In the genomic region with DNA sequence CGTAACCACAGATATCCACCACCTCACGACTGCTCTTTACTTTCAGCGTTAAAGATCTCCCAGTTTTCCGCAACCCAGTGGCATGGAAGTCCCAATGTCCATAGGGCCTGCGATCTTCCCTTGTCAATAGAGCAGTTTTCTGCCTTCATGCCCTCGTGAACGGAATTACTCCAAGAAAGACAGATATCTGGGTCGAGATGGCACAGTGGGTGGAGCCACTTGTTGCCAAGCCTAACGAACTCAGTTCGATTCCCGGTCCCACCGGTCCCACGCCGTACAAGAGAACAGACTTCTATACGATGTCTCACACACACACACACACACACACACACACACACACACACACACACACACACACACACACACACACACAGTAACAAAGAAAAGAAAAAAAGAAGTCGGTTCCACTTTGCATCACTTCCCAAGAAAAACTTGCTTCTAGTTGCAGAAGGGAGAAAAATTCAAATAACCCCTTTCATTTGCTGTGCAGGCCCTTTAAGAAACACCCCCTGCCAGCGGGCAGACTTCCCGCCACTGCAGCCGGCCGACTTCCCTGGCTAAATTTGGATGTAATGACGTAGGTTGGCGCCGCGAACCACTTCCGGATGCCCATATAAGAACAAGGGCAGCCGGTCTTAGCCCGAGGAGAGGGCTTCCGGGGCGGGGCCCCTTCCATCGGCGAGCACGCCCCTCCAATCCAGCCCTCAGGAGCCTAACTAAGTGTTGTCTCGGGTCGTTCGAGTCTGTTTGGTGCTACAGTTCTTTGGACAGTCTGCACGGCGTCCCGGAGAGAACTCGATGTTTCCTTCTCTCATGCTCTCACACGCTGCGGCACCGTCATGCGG, we compare ENCODE assay signal across 8 mouse cellular contexts. TPM values are rescaled to one million over a fixed set of nuclear protein-coding genes. Genes with fewer than 3 reads are reported as not detected.
DNase-seq lines count a peak whose midpoint lies in the region; ATAC-seq and TF ChIP-seq lines count a peak whose summit lies in the region.

No protein-coding gene starts in this region.

- intact Hi-C loops in left cerebral cortex, postnatal 10 days (cut with DNase I) = no loop called here

- peak; percentile 13 for ATAC-seq in activated CD4-positive, CD25-positive, alpha-beta regulatory T cell, adult 4 months
- peak; percentile 16 for ATAC-seq in inflammation-experienced regulatory T-cells, adult 6 months
- peak; percentile 60 for ATAC-seq in megakaryocyte-erythroid progenitor cell, adult 5-6 weeks (replicated peaks; ENCODE audit: low FRiP score, low TSS enrichment, poor library complexity, severe bottlenecking)

- no peak for TF ChIP-seq CTCF in cortical plate, adult 2 months (IDR thresholded peaks at IDR 0.05; ENCODE audit: extremely low read depth, insufficient read depth, low read length)

- DNase-seq in gastrocnemius, adult 8-10 months (ENCODE audit: low spot score in 2 of 2) = peak; percentile 98 to 99
- DNase-seq in left cerebral cortex, postnatal 10 days (ENCODE audit: extremely low spot score in 1 of 2, low spot score in 2 of 2) = peak; percentile 96 to 97
- peak; percentile 97 for DNase-seq in right cerebral cortex, postnatal 25 days
- DNase-seq in urinary bladder, postnatal 4 days (ENCODE audit: low spot score in 2 of 2) = peak; percentile 97

- peak overlapping the region; percentile 68 for H3K4me3 ChIP-seq in cortical plate, adult 2 months (ENCODE audit: insufficient read depth, low read length)

- TF ChIP-seq POLR2A in cortical plate, adult 2 months (IDR thresholded peaks at IDR 0.05; ENCODE audit: extremely low read depth, insufficient read depth, low read length) = peak; percentile 66

- peak overlapping the region; percentile 33 for H3K27ac ChIP-seq in cortical plate, adult 2 months (ENCODE audit: insufficient read depth, low read length)

- H3K4me1 ChIP-seq in cortical plate, adult 2 months (ENCODE audit: control insufficient read depth, insufficient read depth, low read length) = 0 out of 2 replicates have a peak, but pooled peaks cover 2% of the 10 kb centered on the region

RNA-seq across cellular contexts. Expression of gene Ier2, which starts 1.1 kb away (rescaled TPM):
- polyA plus RNA-seq in activated CD4-positive, CD25-positive, alpha-beta regulatory T cell, adult 4 months (2017; shearing (Covaris generic)) = 10 to 100 TPM; 54.7 to 56.1 TPM
- polyA plus RNA-seq in cortical plate, adult 2 months (2012; rRNA removed) = 9.6 and 13.4 TPM in 2 replicates
- 1 to 10 TPM; 4.3 to 5.1 (median 4.5) TPM for total RNA-seq in gastrocnemius, adult 8-10 months (2022)
- polyA plus RNA-seq in inflammation-experienced regulatory T-cells, adult 6 months (2017; shearing (Covaris generic)) = 10 to 100 TPM; 42.4 to 46.3 (median 45.8) TPM
- 10 to 100 TPM; 10.9 to 12.3 TPM for total RNA-seq in left cerebral cortex, postnatal 10 days (2021)
- 23.2 and 27.2 TPM in 2 replicates for total RNA-seq in megakaryocyte-erythroid progenitor cell, adult 5-6 weeks (2014; fragmentation: Nextera tagmentation)
- total RNA-seq in megakaryocyte-erythroid progenitor cell, adult 5-6 weeks (2017) = 47.1 and 60.7 TPM in 2 replicates

RNA-seq across cellular contexts. Expression of gene Trmt1, which starts 22.4 kb away (rescaled TPM):
- 10 to 100 TPM; 32.6 to 49.8 TPM for polyA plus RNA-seq in activated CD4-positive, CD25-positive, alpha-beta regulatory T cell, adult 4 months (2017; shearing (Covaris generic))
- polyA plus RNA-seq in cortical plate, adult 2 months (2012; rRNA removed) = 145 and 185 TPM in 2 replicates
- total RNA-seq in gastrocnemius, adult 8-10 months (2022) = 10 to 100 TPM; 44.9 to 73.7 (median 53.5) TPM
- polyA plus RNA-seq in inflammation-experienced regulatory T-cells, adult 6 months (2017; shearing (Covaris generic)) = 10 to 100 TPM; 28.0 to 61.1 (median 55.5) TPM
- total RNA-seq in left cerebral cortex, postnatal 10 days (2021) = 100 to 1,000 TPM; 103 to 106 TPM
- total RNA-seq in megakaryocyte-erythroid progenitor cell, adult 5-6 weeks (2014; fragmentation: Nextera tagmentation) = 170 and 181 TPM in 2 replicates
- total RNA-seq in megakaryocyte-erythroid progenitor cell, adult 5-6 weeks (2017) = 94.9 and 126 TPM in 2 replicates

RNA-seq across cellular contexts. Expression of gene Nacc1, which starts 24.0 kb away (rescaled TPM):
- 10 to 100 TPM in 1 of 2 experiments, 1 to 10 TPM in 1; 9.4 to 12.5 TPM for polyA plus RNA-seq in activated CD4-positive, CD25-positive, alpha-beta regulatory T cell, adult 4 months (2017; shearing (Covaris generic))
- polyA plus RNA-seq in cortical plate, adult 2 months (2012; rRNA removed) = 86.5 and 86.7 TPM in 2 replicates
- total RNA-seq in gastrocnemius, adult 8-10 months (2022) = 10 to 100 TPM; 17.6 to 26.4 (median 20.7) TPM
- 1 to 10 TPM; 9.2 to 9.5 (median 9.4) TPM for polyA plus RNA-seq in inflammation-experienced regulatory T-cells, adult 6 months (2017; shearing (Covaris generic))
- 10 to 100 TPM; 77.0 to 77.9 TPM for total RNA-seq in left cerebral cortex, postnatal 10 days (2021)
- 71.6 and 76.7 TPM in 2 replicates for total RNA-seq in megakaryocyte-erythroid progenitor cell, adult 5-6 weeks (2014; fragmentation: Nextera tagmentation)
- 35.8 and 51.5 TPM in 2 replicates for total RNA-seq in megakaryocyte-erythroid progenitor cell, adult 5-6 weeks (2017)

RNA-seq across cellular contexts. Expression of gene Lyl1, which starts 37.6 kb away (rescaled TPM):
- 1 to 10 TPM in 1 of 2 experiments, under 1 TPM in 1; 0.85 to 1.2 TPM for polyA plus RNA-seq in activated CD4-positive, CD25-positive, alpha-beta regulatory T cell, adult 4 months (2017; shearing (Covaris generic))
- 3.3 and 3.4 TPM in 2 replicates for polyA plus RNA-seq in cortical plate, adult 2 months (2012; rRNA removed)
- total RNA-seq in gastrocnemius, adult 8-10 months (2022) = 1 to 10 TPM in 1 of 4 experiments, under 1 TPM in 3; 0.51 to 1.8 (median 0.57) TPM
- 1 to 10 TPM in 2 of 3 experiments, under 1 TPM in 1; 0.20 to 2.7 (median 1.3) TPM for polyA plus RNA-seq in inflammation-experienced regulatory T-cells, adult 6 months (2017; shearing (Covaris generic))
- 1 to 10 TPM; 4.3 to 4.5 TPM for total RNA-seq in left cerebral cortex, postnatal 10 days (2021)
- 44.2 and 65.2 TPM in 2 replicates for total RNA-seq in megakaryocyte-erythroid progenitor cell, adult 5-6 weeks (2014; fragmentation: Nextera tagmentation)
- 9.5 and 10.1 TPM in 2 replicates for total RNA-seq in megakaryocyte-erythroid progenitor cell, adult 5-6 weeks (2017)

RNA-seq across cellular contexts. Expression of gene G430095P16Rik, which starts 59.1 kb away (rescaled TPM):
- polyA plus RNA-seq in activated CD4-positive, CD25-positive, alpha-beta regulatory T cell, adult 4 months (2017; shearing (Covaris generic)) = 10 to 100 TPM; 20.2 to 37.5 TPM
- polyA plus RNA-seq in cortical plate, adult 2 months (2012; rRNA removed) = 0.30 and 0.42 TPM in 2 replicates
- total RNA-seq in gastrocnemius, adult 8-10 months (2022) = under 1 TPM in 3 of 4 experiments, not detected in 1; 0.43 to 0.56 (median 0.48) TPM
- 10 to 100 TPM; 11.7 to 25.0 (median 21.7) TPM for polyA plus RNA-seq in inflammation-experienced regulatory T-cells, adult 6 months (2017; shearing (Covaris generic))
- under 1 TPM in 1 of 2 experiments, not detected in 1; 0.51 TPM for total RNA-seq in left cerebral cortex, postnatal 10 days (2021)
- total RNA-seq in megakaryocyte-erythroid progenitor cell, adult 5-6 weeks (2014; fragmentation: Nextera tagmentation) = 25.7 and 28.1 TPM in 2 replicates
- total RNA-seq in megakaryocyte-erythroid progenitor cell, adult 5-6 weeks (2017) = 8.2 and 11.4 TPM in 2 replicates

Comparison
In these comparisons a context has a peak if more than half of its experiments do, and no peak if none do; other contexts are left out.
1. Peak in every context shown above with its lines: DNase-seq, ATAC-seq, H3K4me3 ChIP-seq and H3K27ac ChIP-seq.